Mouse (Mus musculus) skeletal muscle tissue, postnatal 0 days (tissue): Measurements from ENCODE around the gene Car9. TPM values are rescaled to one million over a fixed set of nuclear protein-coding genes. Genes with fewer than 3 reads are reported as not detected.

Experiments used
- polyA plus RNA-seq: library from polyadenylated mRNA; unstranded; fragments of >200 nt; fragmentation: Nextera tagmentation; extraction: Ambion mirVana; gene quantifications from 2 replicates; pipeline ENCODE4 v1.2.1, GENCODE M21; 2015

The Car9 gene
- 0.59 and 0.61 TPM in 2 replicates for polyA plus RNA-seq

DNA sequence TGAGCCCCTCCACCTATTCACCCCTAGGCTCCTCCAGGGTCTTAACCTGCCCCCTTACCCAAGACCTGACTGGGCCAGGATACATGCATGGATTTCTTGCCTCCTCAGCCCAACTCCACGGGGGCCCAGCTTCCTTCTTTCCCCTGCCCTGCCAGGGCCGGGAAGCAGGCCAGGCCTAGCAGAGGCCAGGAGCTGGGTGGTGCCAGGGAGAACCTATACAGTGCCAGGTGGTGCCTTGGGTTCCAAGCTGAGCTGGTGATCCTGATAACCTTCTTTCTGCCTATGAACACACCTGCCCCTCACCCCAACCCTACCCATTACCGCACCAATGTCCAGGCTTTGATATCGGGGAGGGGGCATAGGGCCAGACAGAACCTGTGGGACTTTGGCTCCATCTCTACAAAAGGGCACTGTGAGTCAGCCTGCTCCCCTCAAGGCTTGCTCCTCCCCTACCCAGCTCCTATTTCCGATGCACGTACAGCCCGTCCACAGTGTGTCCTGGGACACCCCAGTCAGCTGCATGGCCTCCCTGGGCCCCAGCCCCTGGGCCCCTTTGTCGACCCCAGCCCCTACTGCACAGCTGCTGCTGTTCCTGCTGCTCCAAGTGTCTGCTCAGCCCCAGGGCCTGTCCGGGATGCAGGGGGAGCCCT, at the start of gene Car9:
TSS of gene Car9 (plus strand) at position 431 of the 650 bp plus-strand sequence.

DNA sequence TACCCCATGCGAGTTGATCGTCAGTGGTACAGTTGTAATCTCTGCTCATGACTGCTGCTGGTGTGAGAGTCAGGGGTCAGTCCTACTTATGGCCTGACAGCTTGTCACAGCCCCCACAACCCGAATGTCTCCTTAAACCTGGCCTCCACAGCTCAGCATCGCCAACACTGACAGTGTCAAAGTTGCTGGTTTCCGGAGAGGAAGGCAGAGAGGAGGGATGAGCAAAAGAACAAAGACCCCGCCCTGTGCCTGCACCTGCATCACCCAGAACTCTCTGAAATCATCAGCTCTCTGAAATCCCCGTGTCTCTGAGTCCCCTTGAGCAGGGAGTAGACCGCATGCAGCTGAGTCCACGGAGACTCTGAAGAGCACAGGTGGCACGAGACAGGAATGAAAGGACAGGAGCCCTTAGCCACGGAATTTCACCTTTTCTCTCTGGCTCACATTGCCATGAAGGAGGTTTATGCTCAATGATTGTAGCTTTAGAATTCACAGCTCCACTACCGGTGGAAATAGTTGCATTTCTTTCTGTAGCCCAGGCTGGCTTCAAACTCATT, 23.2 kb upstream of the Car9 start, which contains the start of gene Sit1:
TSS of gene Sit1 (minus strand) at position 200 of the 557 bp plus-strand sequence.

DNA sequence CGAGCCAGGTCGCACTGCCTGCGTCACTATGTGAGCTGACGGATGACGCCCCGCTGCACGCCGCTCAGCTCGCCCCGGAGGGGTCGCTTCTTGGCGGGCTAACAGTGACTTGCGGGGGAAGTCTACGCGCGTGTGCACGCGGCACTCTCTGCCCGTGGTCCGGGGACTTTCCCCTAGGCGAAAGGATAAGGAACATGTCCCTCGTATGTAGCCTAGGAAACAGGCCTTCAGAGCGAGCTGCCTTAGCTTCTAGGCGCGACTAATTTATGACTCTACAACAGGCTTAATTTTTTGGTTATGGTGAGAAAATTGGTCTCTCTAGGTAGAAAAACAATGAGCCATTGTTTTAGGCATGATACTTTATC, 14.0 kb upstream of the Car9 start, which contains the start of gene Ccdc107:
TSS of gene Ccdc107 (plus strand) at position 80 of the 365 bp plus-strand sequence.

DNA sequence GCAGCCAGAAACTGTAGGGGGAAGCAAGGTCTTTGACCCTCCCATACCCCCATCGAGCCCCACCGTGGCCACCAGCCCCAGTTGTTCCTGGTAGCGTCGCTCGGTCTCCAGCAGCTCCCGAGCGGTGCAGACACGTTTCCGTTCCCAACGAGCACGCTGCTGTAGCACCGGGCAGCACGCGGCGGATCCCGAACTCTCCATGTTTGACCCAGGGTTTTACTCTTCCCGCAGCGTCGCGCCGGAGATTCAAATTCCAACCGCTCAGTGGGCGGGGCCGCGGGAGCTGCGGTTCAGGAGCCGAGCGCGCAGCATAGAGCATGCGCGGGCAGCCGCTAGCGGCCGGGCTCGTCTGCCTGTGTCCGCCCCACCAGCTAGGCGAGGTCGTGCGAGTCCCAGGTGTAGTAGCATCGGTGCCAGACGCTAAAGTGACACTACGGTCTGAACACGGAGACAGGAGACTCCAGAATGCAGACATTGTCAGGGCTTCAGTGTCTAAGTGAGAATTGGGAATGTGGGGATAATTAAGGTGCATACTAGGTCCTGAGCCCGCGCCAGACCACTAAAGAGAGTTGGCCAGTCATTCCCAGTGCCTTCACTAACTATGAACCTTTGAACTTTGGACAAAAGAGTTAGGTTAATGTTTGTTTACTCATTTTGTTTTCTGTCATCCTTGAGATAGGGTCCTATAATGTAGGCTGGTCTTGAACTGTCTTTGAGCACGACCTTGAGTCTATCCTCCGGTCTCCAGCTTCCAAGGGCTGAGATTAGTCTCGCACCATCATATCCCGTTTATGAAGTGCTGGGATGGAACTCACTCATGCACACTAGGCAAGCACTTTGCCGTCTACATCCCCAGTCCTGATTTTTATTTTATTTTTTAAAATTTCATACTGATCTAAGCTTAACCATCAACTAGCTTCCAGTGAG, 7.1 kb upstream of the Car9 start, which contains the start of gene Arhgef39:
TSS of gene Arhgef39 (minus strand) at position 289 of the 927 bp plus-strand sequence.

DNA sequence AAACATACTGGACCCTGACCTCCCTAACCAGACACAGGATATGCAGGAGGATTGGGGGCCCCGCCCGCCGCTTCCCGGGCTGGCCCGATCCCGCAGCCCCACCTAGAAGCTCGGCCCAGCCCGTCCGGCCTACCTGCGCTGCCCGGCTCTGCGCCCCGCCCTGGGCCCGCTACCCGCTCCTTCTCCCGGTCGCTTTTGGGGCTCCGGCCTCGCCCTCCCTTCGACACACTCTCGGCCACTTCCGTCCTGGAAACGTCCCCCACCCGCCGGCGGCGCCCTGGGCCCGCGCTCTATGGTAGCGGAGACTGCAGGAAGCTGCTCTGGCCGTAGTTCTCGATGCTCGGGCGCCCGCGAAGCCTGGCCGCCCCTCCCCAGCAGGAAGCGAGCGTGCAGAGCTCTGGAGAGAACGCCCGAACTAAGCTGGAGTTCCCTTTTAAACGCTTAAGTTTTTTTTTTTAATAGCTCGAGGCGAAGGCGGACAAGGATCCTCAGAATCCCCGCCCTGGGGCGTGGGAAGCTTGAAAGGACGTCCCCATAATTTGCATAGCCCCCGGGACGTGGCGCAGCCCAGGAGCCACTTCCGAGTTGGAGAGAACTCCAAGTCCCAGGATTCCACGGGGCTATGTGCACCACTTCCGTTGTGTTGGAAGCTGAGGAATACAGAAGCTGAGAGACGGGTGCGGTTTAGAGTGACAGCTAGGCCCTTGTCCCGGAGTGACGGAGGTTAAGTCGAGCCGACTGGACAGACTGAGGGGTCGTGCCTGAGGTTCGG, 55.4 kb downstream of the Car9 start, which contains the start of the genes Creb3 and Tln1:
TSS of gene Creb3 (plus strand) at position 336 of the 772 bp plus-strand sequence.
TSS of gene Tln1 (minus strand) at position 695 of the 772 bp plus-strand sequence.

Other genes starting within 250 kb of the Car9 start
- 1.0 and 2.4 TPM in 2 replicates for gene Atp8b5, start 239.8 kb upstream of the Car9 start, polyA plus RNA-seq
- 21.0 and 21.1 TPM in 2 replicates for gene Rusc2, start 125.0 kb upstream of the Car9 start, polyA plus RNA-seq
- gene Fam166b, start 77.8 kb upstream of the Car9 start, polyA plus RNA-seq, result not detected in 2 replicates
- gene Tesk1, start 65.0 kb upstream of the Car9 start, polyA plus RNA-seq, result 5.8 and 7.2 TPM in 2 replicates
- 1.7 and 1.9 TPM in 2 replicates for gene Cd72, start 52.3 kb upstream of the Car9 start, polyA plus RNA-seq
- not detected in 2 replicates for gene Sit1, start 23.2 kb upstream of the Car9 start, polyA plus RNA-seq
- 56.6 and 56.9 TPM in 2 replicates for gene Ccdc107, start 14.1 kb upstream of the Car9 start, polyA plus RNA-seq
- 7.0 and 7.9 TPM in 2 replicates for gene Arhgef39, start 7.3 kb upstream of the Car9 start, polyA plus RNA-seq
- 10,111 and 10,503 TPM in 2 replicates for gene Tpm2, start 16.8 kb downstream of the Car9 start, polyA plus RNA-seq
- 73.8 and 82.0 TPM in 2 replicates for gene Creb3, start 55.4 kb downstream of the Car9 start, polyA plus RNA-seq
- 49.9 and 55.4 TPM in 2 replicates for gene Tln1, start 55.7 kb downstream of the Car9 start, polyA plus RNA-seq
- 10.9 and 16.0 TPM in 2 replicates for gene Rgp1, start 71.7 kb downstream of the Car9 start, polyA plus RNA-seq
- gene Gba2, start 71.9 kb downstream of the Car9 start, polyA plus RNA-seq, result 10.1 and 10.5 TPM in 2 replicates
- 0.72 and 0.85 TPM in 2 replicates for gene Msmp, start 77.5 kb downstream of the Car9 start, polyA plus RNA-seq
- gene Npr2, start 125.0 kb downstream of the Car9 start, polyA plus RNA-seq, result 11.0 and 11.8 TPM in 2 replicates
- 0.16 TPM in 1 of 2 replicates, not detected in the other for gene Spag8, start 146.6 kb downstream of the Car9 start, polyA plus RNA-seq
- gene Hint2, start 149.5 kb downstream of the Car9 start, polyA plus RNA-seq, result 205 and 218 TPM in 2 replicates
- 3.4 and 4.4 TPM in 2 replicates for gene Tmem8b, start 162.0 kb downstream of the Car9 start, polyA plus RNA-seq
- 3.3 and 4.2 TPM in 2 replicates for gene Fam221b, start 162.2 kb downstream of the Car9 start, polyA plus RNA-seq
- gene Olfr70, start 193.8 kb downstream of the Car9 start, polyA plus RNA-seq, result not detected in 2 replicates
- not detected in 2 replicates for gene Olfr71, start 203.3 kb downstream of the Car9 start, polyA plus RNA-seq
- 5.8 and 8.3 TPM in 2 replicates for gene Hrct1, start 220.2 kb downstream of the Car9 start, polyA plus RNA-seq
- gene Spaar, start 223.1 kb downstream of the Car9 start, polyA plus RNA-seq, result 1.2 and 1.4 TPM in 2 replicates